Mouse (Mus musculus) retina, embryonic 14.5 days (tissue): ENCODE results near the gene Gm45062.
A peak's percentile ranks its signal among the peaks of the same experiment; 100 is the strongest.

ENCODE experiments used
- DNase-seq: peaks from one replicate; pipeline ENCODE4 v3.0.0-alpha.2; 2015; ENCODE audit warnings: low spot score

The Gm45062 gene

GRCm38 (mm10) chr6:8368198-8368864, 109.1 kb downstream of the Gm45062 start:
- no peak for DNase-seq

GRCm38 (mm10) chr6:8370624-8371023, 111.4 kb downstream of the Gm45062 start:
- DNase-seq: no peak

- no peak for DNase-seq
These were observed 113.8 kb downstream of the Gm45062 start for GRCm38 (mm10) chr6:8373051-8373450.

- DNase-seq: peak; percentile 53
These were observed 114.6 kb downstream of the Gm45062 start for GRCm38 (mm10) chr6:8373851-8374250.

- DNase-seq: no peak
These were observed 115.0 kb downstream of the Gm45062 start for GRCm38 (mm10) chr6:8374290-8374689.

GRCm38 (mm10) chr6:8374712-8375111, 115.5 kb downstream of the Gm45062 start:
- no peak for DNase-seq

GRCm38 (mm10) chr6:8376351-8376750, 117.1 kb downstream of the Gm45062 start:
- no peak for DNase-seq

GRCm38 (mm10) chr6:8377667-8378066, 118.4 kb downstream of the Gm45062 start:
- no peak for DNase-seq

- DNase-seq: no peak
These were observed 130.1 kb downstream of the Gm45062 start for GRCm38 (mm10) chr6:8389307-8389706.

GRCm38 (mm10) chr6:8390296-8390695, 131.0 kb downstream of the Gm45062 start:
- DNase-seq: no peak

GRCm38 (mm10) chr6:8390935-8391334, 131.7 kb downstream of the Gm45062 start:
- DNase-seq: no peak

GRCm38 (mm10) chr6:8393029-8393428, 133.8 kb downstream of the Gm45062 start:
- no peak for DNase-seq

- DNase-seq: no peak
These were observed 134.8 kb downstream of the Gm45062 start for GRCm38 (mm10) chr6:8394044-8394443.

- DNase-seq: no peak
These were observed 135.8 kb downstream of the Gm45062 start for GRCm38 (mm10) chr6:8395061-8395460.

- no peak for DNase-seq
These were observed 138.0 kb downstream of the Gm45062 start for GRCm38 (mm10) chr6:8397252-8397651.

GRCm38 (mm10) chr6:8399710-8400109, 140.5 kb downstream of the Gm45062 start:
- DNase-seq: no peak

GRCm38 (mm10) chr6:8403127-8403526, 143.9 kb downstream of the Gm45062 start:
- DNase-seq: no peak

GRCm38 (mm10) chr6:8405844-8406243, 146.6 kb downstream of the Gm45062 start:
- no peak for DNase-seq

GRCm38 (mm10) chr6:8408332-8408731, 149.1 kb downstream of the Gm45062 start:
- DNase-seq: no peak

GRCm38 (mm10) chr6:8409865-8410264, 150.6 kb downstream of the Gm45062 start:
- DNase-seq: no peak

GRCm38 (mm10) chr6:8412845-8413598, 153.8 kb downstream of the Gm45062 start:
- peak; percentile 30 for DNase-seq

GRCm38 (mm10) chr6:8414020-8414419, 154.8 kb downstream of the Gm45062 start:
- no peak for DNase-seq

GRCm38 (mm10) chr6:8415823-8416222, 156.6 kb downstream of the Gm45062 start:
- no peak for DNase-seq
